Mouse (Mus musculus) stomach, postnatal 0 days (tissue): ENCODE measurements at regions not wholly inside any gene's neighbourhood (a gene's known extent, or its start where the extent isn't known, plus 50 kb on each side); places are given as distances from the start of the nearest gene placed in this dataset.

ENCODE experiments used
- CTCF ChIP-seq: IDR thresholded peaks from 2 replicates; pipeline ENCODE4 v1.5.1; 2016; ENCODE audit warnings: antibody characterized with exemption, low read depth, mild to moderate bottlenecking, moderate library complexity
- EP300 ChIP-seq: optimal IDR thresholded peaks from 2 replicates; pipeline ENCODE3; 2016; ENCODE audit warnings: antibody characterized with exemption

DNA sequence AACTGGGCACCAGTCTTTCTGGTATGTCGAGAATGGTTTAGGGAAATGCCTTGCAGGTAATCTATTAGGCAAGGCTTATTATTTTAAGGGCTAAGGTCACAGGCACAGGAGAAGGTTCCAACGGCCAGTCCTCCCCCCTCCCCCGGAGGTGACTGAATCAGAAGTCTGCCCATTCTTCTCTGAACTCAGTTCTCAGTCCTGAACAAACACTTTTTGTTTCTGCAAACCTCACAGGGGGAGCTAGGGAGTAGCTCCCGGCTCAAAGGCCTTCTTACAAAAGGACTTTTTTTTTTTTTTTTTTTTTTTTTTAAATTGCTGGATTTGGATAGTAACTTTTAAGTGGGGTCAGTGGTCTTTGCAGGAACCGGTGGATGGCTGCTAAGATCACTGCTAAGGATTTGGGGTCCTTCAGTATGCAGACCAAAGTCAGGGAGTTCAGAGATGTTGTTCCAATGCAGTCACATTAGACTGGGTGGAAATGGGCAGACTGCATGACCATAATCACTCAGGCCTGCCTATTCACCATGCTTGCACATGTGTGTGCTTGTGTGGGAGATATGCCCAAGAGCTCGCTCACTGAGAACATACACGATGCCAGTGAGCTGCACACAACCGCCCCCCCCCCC is 467.1 kb downstream of the Vrk1 start:
- no peak for TF ChIP-seq EP300
- TF ChIP-seq CTCF = no peak
